Mouse (Mus musculus) kidney, adult 11 months (tissue): ENCODE measurements at regions not wholly inside any gene's neighbourhood (a gene's known extent, or its start where the extent isn't known, plus 50 kb on each side); places are given as distances from the start of the nearest gene placed in this dataset.

Source experiments
- DNase-seq: peaks from one replicate; pipeline ENCODE4 v3.0.0; 2022

DNA sequence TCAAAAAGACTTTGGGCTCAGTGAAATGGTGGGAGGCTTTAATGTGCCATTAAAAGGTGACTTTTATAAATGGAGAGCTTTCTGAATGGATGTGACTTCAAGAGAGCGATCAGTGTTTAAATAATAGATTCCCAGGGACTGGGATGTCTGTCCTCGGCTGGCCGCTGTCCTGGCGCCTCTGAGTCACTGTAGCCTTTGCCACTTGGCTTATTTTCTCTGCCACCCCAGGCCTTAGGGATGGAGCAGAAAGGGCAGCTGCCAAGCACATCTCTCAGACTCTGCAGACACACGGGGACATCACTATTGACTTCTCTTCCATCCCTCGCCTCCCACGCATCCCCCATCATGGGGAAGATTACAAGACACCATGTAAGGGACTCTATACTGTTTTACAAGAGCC lies 355.3 kb upstream of the Tbx3 start:
- DNase-seq, result no peak

DNA sequence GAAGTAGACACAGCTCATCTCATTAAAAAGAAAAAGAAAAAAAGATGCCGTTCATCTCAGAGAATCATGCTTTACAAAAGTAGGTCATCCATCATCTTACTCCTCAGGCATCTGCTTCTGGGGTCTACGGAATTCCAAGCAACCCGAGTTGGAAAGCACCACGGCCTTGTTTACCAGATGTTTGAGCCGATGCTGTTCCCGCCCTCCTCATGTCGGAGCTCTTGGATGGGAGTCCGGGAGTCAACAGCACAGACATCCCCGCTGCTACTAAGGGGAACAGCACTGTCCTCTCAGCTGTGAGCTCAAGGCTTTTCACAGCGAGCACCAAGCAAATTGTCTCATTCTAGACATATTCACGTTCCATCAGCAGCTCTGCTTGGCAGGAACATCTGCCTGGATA lies 352.9 kb upstream of the Tbx3 start:
- no peak for DNase-seq

GRCm38 (mm10) chr5:119321368-119322144 lies 348.9 kb upstream of the Tbx3 start:
- DNase-seq, result no peak

- DNase-seq, result no peak
These were observed 348.1 kb upstream of the Tbx3 start for GRCm38 (mm10) chr5:119322411-119322810.

DNA sequence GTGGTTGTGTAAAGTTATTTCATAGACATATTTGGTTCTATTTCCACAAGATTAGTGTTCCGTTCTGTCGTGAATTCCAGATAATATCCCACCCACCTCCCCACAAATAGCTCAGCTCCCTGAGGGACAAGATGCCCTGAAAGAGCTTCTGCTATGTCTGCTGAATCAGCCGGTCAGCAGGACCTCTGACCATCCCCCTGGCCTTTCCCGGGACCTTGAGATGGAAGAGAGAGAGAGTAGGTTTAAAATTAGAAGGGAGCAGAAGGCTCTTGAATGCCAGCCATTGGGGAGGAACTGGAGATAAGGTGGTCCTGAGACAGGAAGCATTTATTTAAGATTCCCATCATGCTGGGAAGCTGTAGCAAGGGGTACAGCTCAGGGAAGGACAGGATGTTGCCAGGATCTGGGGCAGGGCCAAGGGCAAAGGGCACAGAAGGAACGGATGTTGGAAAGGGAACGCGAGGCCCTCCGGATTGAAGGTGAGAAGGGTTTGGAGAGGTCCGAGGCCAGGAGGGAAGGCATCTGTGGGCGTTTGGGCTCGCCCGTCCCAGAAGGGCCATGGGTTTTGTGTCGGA lies 344.7 kb upstream of the Tbx3 start:
- no peak for DNase-seq

DNA sequence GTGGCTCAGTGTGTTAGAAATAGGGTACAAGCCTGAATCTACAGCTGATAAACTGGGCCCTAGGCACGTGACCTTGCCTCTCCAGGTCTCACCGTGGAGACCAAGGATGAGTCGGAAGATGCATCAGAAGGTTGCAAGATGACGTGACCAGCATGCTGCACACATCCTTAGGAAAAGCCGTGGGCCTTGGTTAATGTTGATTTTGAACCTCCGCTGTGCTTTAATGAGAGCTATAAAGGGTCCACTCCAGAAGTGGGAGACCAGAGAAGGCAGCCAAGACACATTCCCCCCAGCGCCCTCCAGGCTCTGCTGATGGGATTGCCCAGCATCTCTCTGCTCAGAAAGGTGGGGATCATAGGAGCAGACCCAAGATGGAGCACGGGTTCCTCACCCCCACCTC lies 343.6 kb upstream of the Tbx3 start:
- no peak for DNase-seq

DNA sequence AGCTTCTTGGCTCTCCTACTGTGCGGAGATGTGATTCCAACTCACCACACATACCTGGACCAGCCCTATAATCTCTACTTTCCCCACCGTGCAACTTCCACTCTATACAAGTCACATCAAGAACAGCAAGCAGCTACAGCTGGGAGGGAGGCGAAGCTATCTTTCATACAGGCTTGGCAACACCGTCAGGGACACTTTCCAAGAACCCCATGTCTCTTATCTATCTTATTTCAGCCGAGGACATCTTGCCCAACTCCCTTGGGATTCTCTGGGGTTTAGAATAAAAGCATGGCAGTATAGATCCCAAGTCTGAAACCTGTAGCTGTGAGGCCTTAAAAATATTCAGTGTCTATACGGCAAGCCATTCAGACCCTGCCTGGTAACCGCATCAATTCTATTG lies 341.5 kb upstream of the Tbx3 start:
- no peak for DNase-seq

DNA sequence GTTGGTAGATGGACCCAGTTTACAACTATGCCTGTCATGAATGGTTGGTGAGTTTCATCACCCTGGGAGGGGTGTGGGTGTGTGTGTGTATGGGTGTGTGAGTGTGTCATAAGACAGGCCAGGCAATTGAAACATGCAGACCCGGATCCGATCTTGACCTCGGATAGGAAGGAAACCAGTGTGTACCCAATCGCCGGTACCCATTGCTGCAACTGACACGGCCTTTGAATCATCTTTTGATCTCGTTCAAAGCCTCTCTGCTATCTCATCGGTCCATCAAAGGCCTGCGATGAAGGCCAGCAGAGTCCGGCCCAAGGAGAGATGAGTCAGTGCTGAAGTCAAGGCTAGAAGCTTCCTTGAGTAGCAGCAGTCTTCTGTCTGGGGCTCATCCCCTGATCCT lies 341.1 kb upstream of the Tbx3 start:
- DNase-seq, result no peak

GRCm38 (mm10) chr5:119329860-119330259 lies 340.6 kb upstream of the Tbx3 start:
- no peak for DNase-seq

GRCm38 (mm10) chr5:119331461-119331860 lies 339.0 kb upstream of the Tbx3 start:
- no peak for DNase-seq

- DNase-seq, result no peak
These were observed 337.8 kb upstream of the Tbx3 start for GRCm38 (mm10) chr5:119332621-119333020.

DNA sequence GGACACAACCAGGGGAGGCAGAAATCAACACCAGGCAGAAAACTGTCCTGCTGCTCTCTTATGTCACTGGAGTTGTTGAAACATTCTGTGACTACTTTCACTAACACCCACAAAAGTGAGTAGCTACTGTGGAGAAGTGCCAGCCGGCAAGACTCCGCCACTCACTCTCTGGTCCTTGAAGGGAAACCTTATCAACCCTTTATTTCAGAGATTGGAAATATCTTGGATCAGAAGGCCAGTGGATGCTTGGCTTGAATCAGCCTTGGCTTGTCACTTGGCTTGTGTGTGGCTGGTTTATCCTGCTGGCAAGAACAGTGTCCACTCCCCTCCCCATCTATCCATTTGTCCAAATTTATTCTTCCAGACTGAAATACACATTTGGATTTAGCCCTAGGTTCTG lies 335.3 kb upstream of the Tbx3 start:
- DNase-seq, result no peak

GRCm38 (mm10) chr5:119335979-119336378 lies 334.5 kb upstream of the Tbx3 start:
- no peak for DNase-seq

GRCm38 (mm10) chr5:119337739-119338138 lies 332.7 kb upstream of the Tbx3 start:
- DNase-seq, result no peak

DNA sequence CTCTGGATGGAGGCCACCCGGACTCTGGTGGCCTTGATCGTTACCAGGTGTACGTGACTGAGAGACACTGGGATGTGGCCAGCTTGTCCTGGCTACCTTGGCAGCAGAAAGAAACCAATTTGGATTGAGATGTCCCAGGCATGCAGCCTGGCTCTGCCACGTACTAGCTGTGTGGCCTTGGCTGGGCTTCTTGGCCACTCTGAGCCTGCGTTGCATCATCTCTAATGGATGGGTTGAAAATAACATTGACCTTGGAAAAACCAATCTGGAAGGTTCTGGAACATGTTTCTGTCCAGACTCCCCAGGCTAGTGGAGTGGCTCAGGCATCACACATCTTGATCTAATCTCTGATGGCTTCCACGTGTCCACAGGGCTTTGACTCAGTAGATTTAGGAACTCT lies 331.8 kb upstream of the Tbx3 start:
- no peak for DNase-seq

DNA sequence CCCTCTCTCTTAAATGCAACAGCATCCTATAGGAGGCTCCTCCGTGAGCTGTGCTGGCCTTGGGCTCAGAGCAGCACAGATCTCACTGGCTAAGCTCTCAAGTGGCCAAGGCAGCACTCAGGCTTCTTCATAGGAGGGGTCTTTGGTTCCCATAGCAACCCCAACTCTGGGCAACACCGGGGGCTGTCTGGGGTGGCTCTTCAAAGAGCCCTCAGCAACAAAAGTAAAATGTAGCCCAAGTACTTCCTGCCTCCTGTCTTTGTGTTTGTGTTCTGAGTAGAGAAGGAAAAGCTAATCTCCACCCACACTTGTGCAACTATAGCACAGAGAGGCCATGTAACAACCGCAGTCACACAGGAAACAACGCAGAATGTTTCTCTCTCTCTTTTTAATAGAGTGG lies 322.2 kb upstream of the Tbx3 start:
- DNase-seq, result no peak

DNA sequence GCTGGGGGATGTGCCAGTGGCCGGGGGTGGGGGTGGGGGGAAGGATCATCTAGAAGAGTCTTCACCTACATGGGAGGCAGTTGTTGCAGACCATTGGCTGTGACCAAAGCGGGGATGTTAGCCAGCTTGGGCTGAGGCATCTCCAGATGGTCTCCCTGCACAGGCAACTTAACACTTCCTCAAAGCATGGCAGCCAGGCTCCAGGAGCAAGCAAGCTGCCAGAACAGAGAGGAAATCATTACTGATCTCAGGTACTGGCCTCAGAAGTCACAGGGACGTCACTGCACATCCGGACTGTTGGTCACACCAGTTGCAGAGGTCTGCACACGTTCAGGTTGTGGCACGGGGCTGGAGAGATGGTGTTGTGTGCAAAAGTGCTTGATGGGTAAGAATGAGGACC lies 321.1 kb upstream of the Tbx3 start:
- DNase-seq, result no peak

GRCm38 (mm10) chr5:119350325-119350915 lies 320.0 kb upstream of the Tbx3 start:
- DNase-seq, result no peak

GRCm38 (mm10) chr5:119355471-119355870 lies 315.0 kb upstream of the Tbx3 start:
- no peak for DNase-seq

DNA sequence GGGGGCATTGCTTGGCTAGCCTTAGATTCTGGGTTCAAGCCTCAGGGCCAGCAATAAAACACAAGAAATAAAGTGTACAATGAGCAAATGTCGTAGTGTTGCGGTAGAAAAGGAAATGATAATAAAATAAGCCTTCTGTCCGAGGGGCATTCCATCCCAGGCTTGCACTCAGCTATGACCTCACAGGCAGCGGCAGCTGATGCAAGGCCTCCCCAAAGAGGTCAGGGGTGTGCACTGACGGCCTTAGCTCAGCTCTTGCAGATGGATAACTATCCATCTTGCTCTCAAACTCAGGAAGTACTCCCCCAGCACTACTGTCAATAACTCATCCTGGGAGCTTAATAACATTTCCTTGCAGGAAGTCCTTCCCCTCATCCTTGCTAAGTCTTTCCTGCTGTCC lies 314.4 kb upstream of the Tbx3 start:
- no peak for DNase-seq

GRCm38 (mm10) chr5:119359709-119360108 lies 310.8 kb upstream of the Tbx3 start:
- DNase-seq, result no peak

- no peak for DNase-seq
These were observed 310.1 kb upstream of the Tbx3 start for GRCm38 (mm10) chr5:119360351-119360750.

DNA sequence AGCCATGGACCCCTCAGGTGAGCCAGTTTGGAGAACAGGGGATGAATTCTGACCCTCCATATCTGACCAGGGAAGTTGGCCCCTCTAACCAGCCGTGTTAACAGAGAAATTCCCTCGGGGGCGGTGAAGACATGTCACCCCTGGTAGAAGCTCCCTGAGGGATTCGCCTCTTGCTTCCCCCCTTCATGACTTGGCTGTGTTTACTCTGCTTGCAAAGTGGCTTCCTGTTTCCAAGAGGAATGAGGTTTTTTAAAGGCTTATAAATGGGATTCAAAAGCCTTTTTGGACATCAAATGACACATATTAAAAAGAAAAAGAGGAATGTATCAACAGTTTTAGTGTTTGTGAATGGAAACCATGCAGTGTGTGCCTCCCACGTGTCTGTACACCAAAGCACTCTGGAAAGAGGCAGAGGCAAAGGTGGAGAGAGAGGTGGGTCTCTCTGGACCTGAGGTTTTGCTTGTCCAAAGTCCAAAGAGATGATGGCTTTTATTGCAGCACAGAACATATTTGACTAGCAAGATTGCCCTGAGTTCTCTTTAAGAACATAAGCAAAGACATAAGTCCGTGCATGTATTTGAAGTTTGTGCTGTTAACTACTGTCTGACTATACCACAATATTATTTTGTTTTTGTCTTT lies 308.9 kb upstream of the Tbx3 start:
- DNase-seq, result peak; percentile 24

- DNase-seq, result no peak
These were observed 308.0 kb upstream of the Tbx3 start for GRCm38 (mm10) chr5:119362452-119362851.
